Mouse (Mus musculus) hindbrain, embryonic 15.5 days (tissue): ENCODE results near the gene Prickle2. TPM values are rescaled to one million over a fixed set of nuclear protein-coding genes. Genes with fewer than 3 reads are reported as not detected.

ENCODE experiments used
- ATAC-seq: fragments of 200-750 bp; cut with Nextera tagmentation; 2 replicates; pipeline ENCODE4 v1.8.0; 2017; ENCODE audit warnings: low read depth, moderate number of reproducible peaks, moderate TSS enrichment; ENCODE audit not compliant: low FRiP score
- H3K27ac ChIP-seq: fragments of 300-500 bp; sonication (generic); replicated peaks from 2 replicates; pipeline ENCODE4 v1.5.1; 2015; ENCODE audit warnings: mild to moderate bottlenecking, inconsistent platforms
- H3K27me3 ChIP-seq: fragments of 300-500 bp; sonication (generic); 2 replicates; pipeline ENCODE4 v1.6.1; 2015; ENCODE audit warnings: control low read depth, inconsistent platforms
- H3K36me3 ChIP-seq: fragments of 300-500 bp; sonication (generic); 2 replicates; pipeline ENCODE4 v1.6.1; 2015; ENCODE audit warnings: control low read depth, inconsistent platforms
- H3K4me1 ChIP-seq: fragments of 300-500 bp; sonication (generic); replicated peaks from 2 replicates; pipeline ENCODE4 v1.6.1; 2015; ENCODE audit warnings: control low read depth, inconsistent platforms
- H3K4me2 ChIP-seq: fragments of 300-500 bp; sonication (generic); 2 replicates; pipeline ENCODE4 v1.6.1; 2015; ENCODE audit warnings: moderate library complexity, mild to moderate bottlenecking, inconsistent platforms
- H3K4me3 ChIP-seq: fragments of 300-500 bp; sonication (generic); 2 replicates; pipeline ENCODE4 v1.5.1; 2015; ENCODE audit warnings: mild to moderate bottlenecking, inconsistent platforms
- H3K9ac ChIP-seq: fragments of 300-500 bp; sonication (generic); 2 replicates; pipeline ENCODE4 v1.6.1; 2015; ENCODE audit warnings: inconsistent platforms
- H3K9me3 ChIP-seq: fragments of 300-500 bp; sonication (generic); 2 replicates; pipeline ENCODE4 v1.6.1; 2016; ENCODE audit warnings: control low read depth, inconsistent platforms
- WGBS: fragments of 180-500 bp; shearing (Covaris S2); methylation state at CpG from one replicate; pipeline ENCODE4 v1.1.7; 2015; 5-methylcytosine and 5-hydroxymethylcytosine counted together
- polyA plus RNA-seq: library from polyadenylated mRNA; unstranded; fragments of >200 nt; fragmentation: Nextera tagmentation; extraction: Ambion mirVana; gene quantifications from 2 replicates; pipeline ENCODE4 v1.2.1, GENCODE M21; 2015

The Prickle2 gene
- polyA plus RNA-seq, 1 experiment from 2014 or later: 16.1 TPM

GRCm38 (mm10) chr6:92465666-92466065 lies 240.3 kb downstream of the Prickle2 start:
- ATAC-seq: no peak
- Histone ChIP-seq H3K4me1 (peaks cover 76% of the 10 kb centered on the region), H3K9ac (no peak overlapping the region), H3K4me2 (no peak overlapping the region), H3K36me3 (no peaks in the 10 kb centered on the region), H3K27ac (peak overlapping the region; percentile 62; the same call in 1 of the 2 replicates), H3K27me3 (no peaks in the 10 kb centered on the region), H3K4me3 (no peak overlapping the region), H3K9me3 (no peaks in the 10 kb centered on the region)
- 73% methylated on average over 1 of the region's 1 CpGs for WGBS

- Histone ChIP-seq H3K9me3 (no peaks in the 10 kb centered on the region), H3K36me3 (no peaks in the 10 kb centered on the region), H3K4me3 (no peak overlapping the region), H3K27me3 (no peaks in the 10 kb centered on the region), H3K4me1 (peaks cover 82% of the 10 kb centered on the region), H3K4me2 (no peak overlapping the region), H3K27ac (peak overlapping the region; percentile 59), H3K9ac (no peak overlapping the region)
- ATAC-seq: peak; percentile 52
- WGBS: 42% methylated on average over 7 of the region's 7 CpGs
These were observed 241.1 kb downstream of the Prickle2 start for GRCm38 (mm10) chr6:92464781-92465337.

- H3K36me3 ChIP-seq: no peaks in the 10 kb centered on the region
- no peaks in the 10 kb centered on the region for H3K27me3 ChIP-seq
- peaks cover 81% of the 10 kb centered on the region for H3K4me1 ChIP-seq
- WGBS: 60% methylated on average over 9 of the region's 9 CpGs
- H3K4me2 ChIP-seq: no peak overlapping the region
- peak overlapping the region; percentile 59; the same call in 1 of the 2 replicates for H3K27ac ChIP-seq
- no peak overlapping the region for H3K9ac ChIP-seq
- no peak overlapping the region for H3K4me3 ChIP-seq
- ATAC-seq: no peak
- no peaks in the 10 kb centered on the region for H3K9me3 ChIP-seq
These were observed 242.2 kb downstream of the Prickle2 start for GRCm38 (mm10) chr6:92463768-92464167.

- ATAC-seq: no peak
- 51% methylated on average over 2 of the region's 2 CpGs for WGBS
- H3K4me1 ChIP-seq: peaks cover 67% of the 10 kb centered on the region
- H3K9ac ChIP-seq: no peak overlapping the region
- no peaks in the 10 kb centered on the region for H3K36me3 ChIP-seq
- H3K27ac ChIP-seq: peak overlapping the region; percentile 38
- H3K4me3 ChIP-seq: no peak overlapping the region
- no peaks in the 10 kb centered on the region for H3K27me3 ChIP-seq
- no peaks in the 10 kb centered on the region for H3K9me3 ChIP-seq
- H3K4me2 ChIP-seq: no peak overlapping the region
These were observed 245.2 kb downstream of the Prickle2 start for GRCm38 (mm10) chr6:92460750-92461149.

- Histone ChIP-seq H3K9me3 (no peaks in the 10 kb centered on the region), H3K4me2 (no peak overlapping the region), H3K4me3 (no peak overlapping the region), H3K27ac (no peak overlapping the region), H3K4me1 (peaks cover 46% of the 10 kb centered on the region), H3K36me3 (no peaks in the 10 kb centered on the region), H3K9ac (no peak overlapping the region), H3K27me3 (no peaks in the 10 kb centered on the region)
- no peak for ATAC-seq
- WGBS: 84% methylated on average over 4 of the region's 4 CpGs
These were observed 247.9 kb downstream of the Prickle2 start for GRCm38 (mm10) chr6:92458026-92458425.

GRCm38 (mm10) chr6:92451421-92451820 lies 254.5 kb downstream of the Prickle2 start:
- Histone ChIP-seq H3K36me3 (no peaks in the 10 kb centered on the region), H3K4me1 (0 out of 2 replicates have a peak, but pooled peaks cover 2% of the 10 kb centered on the region), H3K9me3 (no peaks in the 10 kb centered on the region), H3K4me2 (no peak overlapping the region), H3K4me3 (no peak overlapping the region), H3K9ac (no peak overlapping the region), H3K27me3 (no peaks in the 10 kb centered on the region), H3K27ac (no peak overlapping the region)
- 43% methylated on average over 1 of the region's 1 CpGs for WGBS
- no peak for ATAC-seq

- Histone ChIP-seq H3K4me1 (0 out of 2 replicates have a peak, but pooled peaks cover 2% of the 10 kb centered on the region), H3K4me3 (no peak overlapping the region), H3K9me3 (no peaks in the 10 kb centered on the region), H3K36me3 (no peaks in the 10 kb centered on the region), H3K4me2 (no peak overlapping the region), H3K27ac (no peak overlapping the region), H3K27me3 (no peaks in the 10 kb centered on the region), H3K9ac (no peak overlapping the region)
- ATAC-seq: no peak
- 85% methylated on average over 1 of the region's 1 CpGs for WGBS
These were observed 256.0 kb downstream of the Prickle2 start for GRCm38 (mm10) chr6:92449956-92450355.

GRCm38 (mm10) chr6:92446662-92447061 lies 259.3 kb downstream of the Prickle2 start:
- H3K4me2 ChIP-seq: no peak overlapping the region
- no peak overlapping the region for H3K4me3 ChIP-seq
- H3K4me1 ChIP-seq: 0 out of 2 replicates have a peak, but pooled peaks cover 2% of the 10 kb centered on the region
- no peaks in the 10 kb centered on the region for H3K36me3 ChIP-seq
- 63% methylated on average over 3 of the region's 3 CpGs for WGBS
- no peak overlapping the region for H3K9ac ChIP-seq
- H3K9me3 ChIP-seq: no peaks in the 10 kb centered on the region
- H3K27me3 ChIP-seq: no peaks in the 10 kb centered on the region
- no peak overlapping the region for H3K27ac ChIP-seq
- no peak for ATAC-seq

- no peaks in the 10 kb centered on the region for H3K36me3 ChIP-seq
These were observed 264.8 kb downstream of the Prickle2 start for GRCm38 (mm10) chr6:92441205-92441604.

GRCm38 (mm10) chr6:92440251-92440650 lies 265.7 kb downstream of the Prickle2 start:
- 60% methylated on average over 3 of the region's 3 CpGs for WGBS
- no peak overlapping the region for H3K9ac ChIP-seq
- H3K27me3 ChIP-seq: no peaks in the 10 kb centered on the region
- H3K4me3 ChIP-seq: no peak overlapping the region
- peaks cover 8% of the 10 kb centered on the region for H3K4me1 ChIP-seq
- no peaks in the 10 kb centered on the region for H3K9me3 ChIP-seq
- H3K27ac ChIP-seq: no peak overlapping the region
- no peaks in the 10 kb centered on the region for H3K36me3 ChIP-seq
- H3K4me2 ChIP-seq: no peak overlapping the region
- no peak for ATAC-seq

More at GRCm38 (mm10) chr6:92441205-92441604, 264.8 kb downstream of the Prickle2 start:
- Histone ChIP-seq H3K9ac (no peak overlapping the region), H3K27ac (no peak overlapping the region), H3K27me3 (no peaks in the 10 kb centered on the region), H3K9me3 (no peaks in the 10 kb centered on the region), H3K4me1 (peaks cover 8% of the 10 kb centered on the region), H3K4me3 (no peak overlapping the region), H3K4me2 (no peak overlapping the region)
- no peak for ATAC-seq
- 64% methylated on average over 3 of the region's 3 CpGs for WGBS

- no peak for ATAC-seq
- no peak overlapping the region for H3K9ac ChIP-seq
- H3K4me3 ChIP-seq: no peak overlapping the region
- 92% methylated on average over 5 of the region's 5 CpGs for WGBS
- H3K27me3 ChIP-seq: no peaks in the 10 kb centered on the region
- no peaks in the 10 kb centered on the region for H3K4me1 ChIP-seq
- H3K4me2 ChIP-seq: no peak overlapping the region
- H3K36me3 ChIP-seq: no peaks in the 10 kb centered on the region
- no peaks in the 10 kb centered on the region for H3K9me3 ChIP-seq
- no peak overlapping the region for H3K27ac ChIP-seq
These were observed 273.8 kb downstream of the Prickle2 start for GRCm38 (mm10) chr6:92432146-92432545.

GRCm38 (mm10) chr6:92427406-92428171 lies 278.4 kb downstream of the Prickle2 start:
- Histone ChIP-seq H3K4me1 (0 out of 2 replicates have a peak, but pooled peaks cover 5% of the 10 kb centered on the region), H3K9me3 (no peaks in the 10 kb centered on the region), H3K27me3 (no peaks in the 10 kb centered on the region), H3K27ac (no peak overlapping the region), H3K4me2 (no peak overlapping the region), H3K9ac (no peak overlapping the region), H3K36me3 (no peaks in the 10 kb centered on the region), H3K4me3 (no peak overlapping the region)
- no peak for ATAC-seq
- 71% methylated on average over 7 of the region's 7 CpGs for WGBS
